Mouse (Mus musculus) layer of hippocampus, adult 18-20 months (tissue): ENCODE data around the gene Wnt8b. TPM values are rescaled to one million over a fixed set of nuclear protein-coding genes. Genes with fewer than 3 reads are reported as not detected.
A peak's percentile ranks its signal among the peaks of the same experiment; 100 is the strongest.
"Not testable (repeated sequence)": the region's sequence is repeated elsewhere in the genome, so short reads cannot be mapped to it uniquely, and the experiment has no call there.

Source experiments
- DNase-seq, 2 experiments: peaks; one replicate each; pipeline ENCODE4 v3.0.0; 2022; ENCODE audit warnings: low spot score in 2 of 2
- long read RNA-seq: library from polyadenylated mRNA; stranded (forward); transcript quantifications from one replicate; pipeline ENCODE4 v2.0.0, GENCODE M21; 2021
- total RNA-seq, 2 experiments: library from RNA; stranded (reverse); gene quantifications; 2 replicates each; pipeline ENCODE4 v1.2.3; 2021

Gene Wnt8b
- not detected for total RNA-seq
- long read RNA-seq: 0 reads

GRCm38 (mm10) chr19:44493128-44493527 lies at the start of gene Wnt8b:
Gene Wnt8b, plus strand, starts transcription at chr19:44493472.
- DNase-seq: no peak

GRCm38 (mm10) chr19:44445755-44446154 lies 47.5 kb upstream of the Wnt8b start:
- DNase-seq: no peak

- DNase-seq: no peak
Measured at GRCm38 (mm10) chr19:44447927-44448326, 45.3 kb upstream of the Wnt8b start.

GRCm38 (mm10) chr19:44454862-44455261 lies 38.4 kb upstream of the Wnt8b start:
- no peak for DNase-seq

GRCm38 (mm10) chr19:44455356-44455755 lies 37.9 kb upstream of the Wnt8b start:
- no peak for DNase-seq

GRCm38 (mm10) chr19:44457359-44458055 lies 35.8 kb upstream of the Wnt8b start:
- no peak for DNase-seq

- peak in 1 of 2 experiments; percentile 48 for DNase-seq
Measured at GRCm38 (mm10) chr19:44458696-44459095, 34.6 kb upstream of the Wnt8b start.

- DNase-seq: no peak
Measured at GRCm38 (mm10) chr19:44460441-44460840, 32.8 kb upstream of the Wnt8b start.

- no peak for DNase-seq
Measured at GRCm38 (mm10) chr19:44461500-44461899, 31.8 kb upstream of the Wnt8b start.

GRCm38 (mm10) chr19:44462141-44462540 lies 31.1 kb upstream of the Wnt8b start:
- no peak for DNase-seq

GRCm38 (mm10) chr19:44465960-44466525 lies 27.2 kb upstream of the Wnt8b start:
- DNase-seq: not testable (repeated sequence)

- DNase-seq: peak; percentile 32 to 81
Measured at GRCm38 (mm10) chr19:44474158-44474557, 19.1 kb upstream of the Wnt8b start.

GRCm38 (mm10) chr19:44475268-44475667 lies 18.0 kb upstream of the Wnt8b start:
- DNase-seq: no peak

- DNase-seq: no peak
Measured at GRCm38 (mm10) chr19:44476541-44476940, 16.7 kb upstream of the Wnt8b start.

GRCm38 (mm10) chr19:44487266-44487665 lies 6.0 kb upstream of the Wnt8b start:
- DNase-seq: peak in 1 of 2 experiments; percentile 4

- no peak for DNase-seq
Measured at GRCm38 (mm10) chr19:44496511-44496910, 3.2 kb downstream of the Wnt8b start.

- DNase-seq: no peak
Measured at GRCm38 (mm10) chr19:44496941-44497340, 3.7 kb downstream of the Wnt8b start.

- DNase-seq: no peak
Measured at GRCm38 (mm10) chr19:44498936-44499335, 5.7 kb downstream of the Wnt8b start.

- no peak for DNase-seq
Measured at GRCm38 (mm10) chr19:44500240-44500639, 7.0 kb downstream of the Wnt8b start.

GRCm38 (mm10) chr19:44501925-44502324 lies 8.7 kb downstream of the Wnt8b start:
- DNase-seq: no peak

GRCm38 (mm10) chr19:44502741-44503140 lies 9.5 kb downstream of the Wnt8b start:
- DNase-seq: no peak

GRCm38 (mm10) chr19:44510534-44511175 lies 17.4 kb downstream of the Wnt8b start:
- DNase-seq: no peak
